Mouse (Mus musculus) retina, adult 2 months (tissue): ENCODE measurements around the gene Arl15.

Experiments
- DNase-seq: peaks from one replicate; pipeline ENCODE4 v3.0.0-alpha.2; 2012; ENCODE audit warnings: low read depth, low spot score

Arl15 gene

GRCm38 (mm10) chr13:114095440-114095839 lies 301.1 kb downstream of the Arl15 start:
- DNase-seq = no peak

GRCm38 (mm10) chr13:114096386-114096785 lies 302.1 kb downstream of the Arl15 start:
- DNase-seq = no peak

GRCm38 (mm10) chr13:114101155-114101554 lies 306.9 kb downstream of the Arl15 start:
- DNase-seq = no peak

- no peak for DNase-seq
Observed at GRCm38 (mm10) chr13:114106083-114106482, 311.8 kb downstream of the Arl15 start.

GRCm38 (mm10) chr13:114107499-114107898 lies 313.2 kb downstream of the Arl15 start:
- no peak for DNase-seq

- DNase-seq = no peak
Observed at GRCm38 (mm10) chr13:114109441-114109840, 315.1 kb downstream of the Arl15 start.

- DNase-seq = no peak
Observed at GRCm38 (mm10) chr13:114109845-114110244, 315.5 kb downstream of the Arl15 start.

GRCm38 (mm10) chr13:114113516-114113915 lies 319.2 kb downstream of the Arl15 start:
- DNase-seq = no peak

- DNase-seq = no peak
Observed at GRCm38 (mm10) chr13:114114586-114114985, 320.3 kb downstream of the Arl15 start.

- no peak for DNase-seq
Observed at GRCm38 (mm10) chr13:114115106-114115505, 320.8 kb downstream of the Arl15 start.

GRCm38 (mm10) chr13:114118104-114118830 lies 324.0 kb downstream of the Arl15 start:
- DNase-seq = no peak

GRCm38 (mm10) chr13:114119816-114120215 lies 325.5 kb downstream of the Arl15 start:
- DNase-seq = no peak

- no peak for DNase-seq
Observed at GRCm38 (mm10) chr13:114121591-114121990, 327.3 kb downstream of the Arl15 start.

- no peak for DNase-seq
Observed at GRCm38 (mm10) chr13:114123391-114123790, 329.1 kb downstream of the Arl15 start.

GRCm38 (mm10) chr13:114124385-114124784 lies 330.1 kb downstream of the Arl15 start:
- no peak for DNase-seq

GRCm38 (mm10) chr13:114124991-114125390 lies 330.7 kb downstream of the Arl15 start:
- no peak for DNase-seq

- no peak for DNase-seq
Observed at GRCm38 (mm10) chr13:114128366-114128765, 334.1 kb downstream of the Arl15 start.

- DNase-seq = no peak
Observed at GRCm38 (mm10) chr13:114129986-114130385, 335.7 kb downstream of the Arl15 start.

- no peak for DNase-seq
Observed at GRCm38 (mm10) chr13:114130566-114131319, 336.4 kb downstream of the Arl15 start.

GRCm38 (mm10) chr13:114138921-114139320 lies 344.6 kb downstream of the Arl15 start:
- DNase-seq = no peak

- no peak for DNase-seq
Observed at GRCm38 (mm10) chr13:114139570-114139969, 345.3 kb downstream of the Arl15 start.

- no peak for DNase-seq
Observed at GRCm38 (mm10) chr13:114142826-114143225, 348.5 kb downstream of the Arl15 start.

GRCm38 (mm10) chr13:114143247-114143646 lies 348.9 kb downstream of the Arl15 start:
- no peak for DNase-seq
